12 mouse cellular contexts compared by ENCODE assay signal in genomic region chr2:156474111-156474510, GRCm38 (mm10). TPM values are rescaled to one million over a fixed set of nuclear protein-coding genes. Genes with fewer than 3 reads are reported as not detected.
DNase-seq lines count a peak whose midpoint lies in the region; ATAC-seq and TF ChIP-seq lines count a peak whose summit lies in the region.
"Had no signal": no experiment of that assay in that cellular context is flagged by ENCODE, and none has a peak within 500 bp of the region (broad histone marks: within the 10 kb centered on the region; RNA-seq: fewer than 3 reads in every experiment).

No protein-coding gene starts in this region.

- peaks cover 19% of the 10 kb centered on the region; the same call in 1 of the 2 replicates for H3K27me3 ChIP-seq in heart, embryonic 10.5 days (ENCODE audit: insufficient read depth, poor library complexity, severe bottlenecking)
- no peaks in the 10 kb centered on the region for H3K27me3 ChIP-seq in intestine, embryonic 15.5 days (replicated peaks)

- 61% methylated on average over 3 of the region's 3 CpGs for WGBS in heart, embryonic 10.5 days
- 59% methylated on average over 3 of the region's 3 CpGs for WGBS in intestine, embryonic 15.5 days

- no peak overlapping the region for H3K9ac ChIP-seq in intestine, embryonic 15.5 days
- H3K9ac ChIP-seq: liver, embryonic 14.5 days had no signal

- no peaks in the 10 kb centered on the region for H3K9me3 ChIP-seq in heart, embryonic 10.5 days
- no peaks in the 10 kb centered on the region for H3K9me3 ChIP-seq in intestine, embryonic 15.5 days

- H3K27ac ChIP-seq in heart, embryonic 10.5 days: peak overlapping the region; percentile 93; the same call in 1 of the 2 replicates
- H3K27ac ChIP-seq in left cerebral cortex, adult 2 months: peak overlapping the region; percentile 55
- H3K27ac ChIP-seq in intestine, embryonic 15.5 days: no peak overlapping the region
- H3K27ac ChIP-seq: liver, embryonic 14.5 days had no signal

- no peak for DNase-seq in heart, embryonic 10.5 days (ENCODE audit: low spot score)
- no peak for DNase-seq in heart, postnatal 14 days
- DNase-seq in left cerebral cortex, adult 2 months (ENCODE audit: extremely low spot score in 1 of 2, low spot score in 2 of 2): no peak
- DNase-seq in left cerebral cortex, postnatal 10 days (ENCODE audit: extremely low spot score in 1 of 2, low spot score in 2 of 2): no peak
- peak; percentile 52 for DNase-seq in MN1 (ENCODE audit: low spot score)
- DNase-seq in cerebellum, adult 9-11 months: peak; percentile 71
- DNase-seq in urinary bladder, postnatal 10 days (ENCODE audit: low spot score): no peak
- DNase-seq: thymus, adult 18-20 months had no signal

- ATAC-seq in intestine, embryonic 15.5 days: no peak
- ATAC-seq: inflammation-experienced regulatory T-cells, adult 6 months; midbrain, embryonic 16.5 days had no signal

- H3K4me1 ChIP-seq in heart, embryonic 10.5 days: peaks cover 68% of the 10 kb centered on the region
- peaks cover 22% of the 10 kb centered on the region for H3K4me1 ChIP-seq in intestine, embryonic 15.5 days (replicated peaks)

- H3K36me3 ChIP-seq in heart, embryonic 10.5 days: no peaks in the 10 kb centered on the region
- no peaks in the 10 kb centered on the region for H3K36me3 ChIP-seq in intestine, embryonic 15.5 days

- TF ChIP-seq CTCF in left cerebral cortex, adult 2 months (IDR thresholded peaks at IDR 0.05): no peak

- intact Hi-C loops in heart, postnatal 14 days (cut with DNase I): no loop called here
- intact Hi-C loops in left cerebral cortex, adult 2 months (cut with DNase I): no loop called here
- intact Hi-C loops in left cerebral cortex, postnatal 10 days (cut with DNase I): no loop called here

- H3K4me3 ChIP-seq in heart, embryonic 10.5 days: no peak overlapping the region
- H3K4me3 ChIP-seq in left cerebral cortex, adult 2 months: no peak overlapping the region
- H3K4me3 ChIP-seq in intestine, embryonic 15.5 days (replicated peaks): no peak overlapping the region

- H3K4me2 ChIP-seq in intestine, embryonic 15.5 days (replicated peaks): no peak overlapping the region

RNA-seq across cellular contexts. Expression of gene Epb41l1, which starts 53.4 kb away (rescaled TPM):
- 0.97 and 1.5 TPM in 2 replicates for polyA plus RNA-seq in heart, embryonic 10.5 days (2016; fragmentation: Nextera tagmentation; extraction: Ambion mirVana)
- 10 to 100 TPM; 10.1 to 13.9 TPM for total RNA-seq in heart, postnatal 14 days (2021)
- 100 to 1,000 TPM; 376 to 385 TPM for total RNA-seq in left cerebral cortex, adult 2 months (2021)
- total RNA-seq in left cerebral cortex, postnatal 10 days (2021): 100 to 1,000 TPM; 269 to 284 TPM
- 1.9 and 2.4 TPM in 2 replicates for polyA plus RNA-seq in intestine, embryonic 15.5 days (2015; fragmentation: Nextera tagmentation; extraction: Ambion mirVana)

Comparison
In these comparisons a context has a peak if more than half of its experiments do, and no peak if none do; other contexts are left out.
1. DNase-seq: peak in MN1 (single experiment) and cerebellum, adult 9-11 months (single experiment); none in heart, embryonic 10.5 days (single experiment), heart, postnatal 14 days (0 of 2), left cerebral cortex, adult 2 months (0 of 2), left cerebral cortex, postnatal 10 days (0 of 2) and urinary bladder, postnatal 10 days (single experiment).
2. RNA of gene Epb41l1, which starts 53.4 kb away (total RNA-seq): 376 to 385 TPM in left cerebral cortex, adult 2 months and 269 to 284 TPM in left cerebral cortex, postnatal 10 days; 10.1 to 13.9 TPM in heart, postnatal 14 days; every median in the first group is over 10 times any median in the second.